Mouse (Mus musculus) heart, postnatal 36 days (tissue): ENCODE data around the gene Alox15. TPM values are rescaled to one million over a fixed set of nuclear protein-coding genes. Genes with fewer than 3 reads are reported as not detected.
"Not testable (repeated sequence)": the region's sequence is repeated elsewhere in the genome, so short reads cannot be mapped to it uniquely, and the experiment has no call there.

Source experiments
- DNase-seq, 2 experiments: peaks; one replicate each; pipeline ENCODE4 v3.0.0; 2021 to 2022
- intact Hi-C: fragments of 180-260 bp; cut with DNase I; formaldehyde crosslinking; loops from one replicate; pipeline ENCODE4 v1.15.1; 2025
- total RNA-seq, 2 experiments: library from RNA; stranded (reverse); gene quantifications; 2 replicates each; pipeline ENCODE4 v1.2.3; 2021

Gene Alox15
- 10 to 100 TPM in 1 of 2 experiments, 1 to 10 TPM in 1; 5.4 to 10.2 TPM for total RNA-seq

- DNase-seq, result peak; percentile 3 to 11
- intact Hi-C loops, result no loop called here
Measured at GRCm38 (mm10) chr11:70351868-70352267, at the start of gene Alox15. Alox15 (minus strand) TSS chr11:70352031.

DNA sequence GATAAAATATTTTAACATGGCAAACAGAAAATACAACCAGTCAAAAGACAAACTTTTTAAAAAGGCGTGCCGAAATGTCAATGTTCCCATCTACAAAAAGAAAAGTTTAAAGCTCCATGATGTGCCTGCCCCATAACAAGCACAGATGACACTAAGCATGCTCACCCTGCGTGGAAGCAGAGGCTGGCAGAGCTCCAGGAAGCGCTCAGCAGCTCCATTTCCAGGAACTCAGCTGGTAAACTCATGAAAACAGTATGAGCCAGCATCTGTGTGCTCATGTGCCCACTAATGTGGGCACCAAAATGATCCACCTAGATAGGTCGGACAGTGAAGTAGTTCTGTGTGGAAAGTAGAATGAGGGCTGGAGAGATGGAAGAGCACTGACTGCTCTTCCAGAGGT is 37.6 kb upstream of the Alox15 start:
- intact Hi-C loops, result no loop called here
- DNase-seq, result no peak

GRCm38 (mm10) chr11:70387436-70387835 is 35.6 kb upstream of the Alox15 start:
- no peak for DNase-seq
- intact Hi-C loops, result no loop called here

- DNase-seq, result no peak
- intact Hi-C loops, result no loop called here
Measured at GRCm38 (mm10) chr11:70384136-70384535, 32.3 kb upstream of the Alox15 start.

- intact Hi-C loops, result no loop called here
- no peak for DNase-seq
Measured at GRCm38 (mm10) chr11:70381330-70381729, 29.5 kb upstream of the Alox15 start.

- no peak for DNase-seq
- intact Hi-C loops, result no loop called here
Measured at GRCm38 (mm10) chr11:70380478-70381005, 28.7 kb upstream of the Alox15 start.

- intact Hi-C loops, result no loop called here
- no peak for DNase-seq
Measured at GRCm38 (mm10) chr11:70376054-70376453, 24.2 kb upstream of the Alox15 start.

GRCm38 (mm10) chr11:70374302-70374701 is 22.5 kb upstream of the Alox15 start:
- intact Hi-C loops, result no loop called here

DNA sequence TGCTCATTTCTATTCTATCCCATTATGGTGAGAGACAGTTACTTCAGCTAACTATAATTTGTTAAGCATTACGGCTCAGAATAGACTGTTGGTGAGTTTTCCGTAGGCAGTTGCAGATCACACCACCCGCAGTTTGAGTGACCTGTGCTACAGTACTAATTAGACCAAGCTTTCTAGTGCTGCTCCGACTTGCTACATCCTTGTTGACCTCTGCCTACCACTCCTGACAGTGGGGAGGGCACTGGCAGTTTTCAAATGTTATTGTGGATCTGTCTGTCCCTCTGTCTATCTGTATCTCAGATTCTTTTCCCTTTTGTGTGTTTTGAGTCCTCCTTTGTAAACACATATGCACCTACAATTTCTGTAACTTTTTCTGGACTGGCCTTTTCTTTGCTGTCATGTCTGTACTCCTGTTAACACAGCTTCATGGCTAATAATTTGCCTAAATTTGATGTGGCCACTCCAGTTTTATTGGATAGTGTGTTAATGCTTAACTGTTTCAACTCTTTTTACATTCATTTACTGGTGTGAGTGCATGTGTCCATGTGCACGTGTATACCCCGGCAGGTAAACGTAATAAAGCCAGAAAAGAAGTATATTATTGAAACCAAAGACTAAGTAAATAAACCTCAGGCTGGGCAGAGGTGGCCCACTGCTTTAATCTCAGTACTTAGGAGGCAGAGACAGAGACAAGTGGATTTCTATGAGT is 21.2 kb upstream of the Alox15 start:
- no peak for DNase-seq
- intact Hi-C loops, result no loop called here

More at GRCm38 (mm10) chr11:70374302-70374701, 22.5 kb upstream of the Alox15 start:
- DNase-seq, result no peak

- DNase-seq, result no peak
- intact Hi-C loops, result no loop called here
Measured at GRCm38 (mm10) chr11:70372396-70372795, 20.6 kb upstream of the Alox15 start.

- DNase-seq, intact Hi-C loops: not testable (repeated sequence)
Measured at GRCm38 (mm10) chr11:70368626-70369025, 16.8 kb upstream of the Alox15 start.

DNA sequence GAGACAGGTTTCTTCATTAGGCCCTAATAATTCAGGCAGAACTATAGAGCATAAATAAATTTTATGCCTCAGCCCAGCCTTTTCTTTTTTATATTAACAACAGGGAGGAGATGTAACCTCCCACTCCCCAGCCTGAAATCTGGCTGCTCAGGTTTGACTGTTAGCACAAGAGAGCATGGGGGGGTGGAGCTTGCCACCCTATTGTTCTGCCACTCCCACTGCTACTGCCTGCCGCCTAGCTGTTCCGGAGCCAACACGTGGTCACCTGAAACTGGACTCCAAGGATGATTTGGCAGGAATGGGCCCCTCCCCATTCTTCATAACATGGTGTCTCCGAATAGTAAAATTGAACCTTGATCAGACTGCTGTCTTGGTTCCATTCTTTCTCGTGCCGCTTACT is 15.9 kb upstream of the Alox15 start:
- intact Hi-C loops, DNase-seq: not testable (repeated sequence)

GRCm38 (mm10) chr11:70348630-70349029 is 3.2 kb downstream of the Alox15 start:
- intact Hi-C loops, result no loop called here
- no peak for DNase-seq

- DNase-seq, result no peak
- intact Hi-C loops, result no loop called here
Measured at GRCm38 (mm10) chr11:70347861-70348260, 4.0 kb downstream of the Alox15 start.

- DNase-seq, result no peak
- intact Hi-C loops, result no loop called here
Measured at GRCm38 (mm10) chr11:70345546-70345945, 6.3 kb downstream of the Alox15 start.

DNA sequence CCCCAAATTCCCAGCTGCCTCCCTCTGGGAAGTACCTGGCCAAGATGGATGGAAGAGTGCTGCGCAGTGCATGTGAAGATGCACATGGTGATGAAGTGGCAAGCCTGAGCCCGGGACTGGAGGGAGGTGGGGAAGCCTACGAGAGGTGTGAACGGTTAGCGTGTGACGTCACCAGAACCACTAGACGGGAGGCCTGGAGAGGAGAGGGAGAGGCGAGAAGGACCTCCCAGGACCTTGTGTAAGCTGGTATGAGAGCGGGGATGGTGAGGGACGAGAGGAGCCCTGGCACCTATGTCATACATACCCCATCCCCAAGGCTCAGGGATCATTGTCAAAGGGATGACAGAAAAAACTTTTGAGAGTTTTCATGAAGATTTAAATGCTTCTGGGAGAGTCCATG is 6.8 kb downstream of the Alox15 start:
- intact Hi-C loops, result no loop called here
- DNase-seq, result no peak

DNA sequence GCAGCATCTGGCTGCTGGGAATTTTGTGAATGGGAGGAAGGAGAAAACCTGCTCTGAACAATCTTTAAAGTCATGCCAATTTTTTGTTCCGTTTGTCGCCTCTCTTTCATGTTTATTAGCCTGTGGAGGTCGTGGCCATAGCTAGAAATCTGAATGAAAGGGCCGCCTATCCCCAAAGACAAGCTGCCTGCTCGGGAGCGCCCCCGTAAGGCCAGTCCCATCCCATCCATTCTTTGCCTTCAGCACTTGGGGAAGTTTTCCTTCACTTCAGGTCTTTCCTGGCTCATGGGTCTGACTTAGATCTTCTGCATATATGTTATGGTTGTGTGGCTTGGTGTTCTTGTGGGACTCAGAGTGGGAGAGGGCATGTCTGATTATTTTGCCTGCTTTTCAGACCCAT is 12.3 kb downstream of the Alox15 start:
- DNase-seq, result no peak
- intact Hi-C loops, result no loop called here

- DNase-seq, result peak; percentile 28 to 67
- intact Hi-C loops, result no loop called here
Measured at GRCm38 (mm10) chr11:70334477-70334876, 17.4 kb downstream of the Alox15 start.

- DNase-seq, result no peak
- intact Hi-C loops, result no loop called here
Measured at GRCm38 (mm10) chr11:70324726-70325125, 27.1 kb downstream of the Alox15 start.

DNA sequence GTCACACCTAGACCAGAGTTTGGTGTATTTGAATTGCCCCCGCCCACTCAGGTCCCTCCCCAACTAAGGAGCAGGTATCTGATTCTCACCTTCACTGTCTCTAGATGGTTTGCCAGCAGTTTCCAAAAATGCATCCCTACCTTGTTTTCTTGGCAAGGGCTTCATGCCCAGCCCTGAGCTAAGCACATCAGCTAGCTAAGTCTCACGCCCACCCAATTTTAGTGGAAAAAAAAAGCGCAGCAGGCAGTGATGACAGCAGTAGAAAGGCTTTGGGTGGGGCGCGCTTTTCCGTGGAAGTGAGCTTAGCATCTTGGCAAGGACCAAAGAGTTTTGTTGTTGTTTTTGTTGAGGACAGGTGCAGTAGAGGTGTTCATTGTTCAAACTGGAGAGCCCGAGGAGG is 29.3 kb downstream of the Alox15 start, which contains the start of gene Alox12e:
Gene Alox12e, minus strand, starts transcription at position 101 of the 400 bp plus-strand sequence.
- DNase-seq, result no peak
- intact Hi-C loops, result no loop called here

DNA sequence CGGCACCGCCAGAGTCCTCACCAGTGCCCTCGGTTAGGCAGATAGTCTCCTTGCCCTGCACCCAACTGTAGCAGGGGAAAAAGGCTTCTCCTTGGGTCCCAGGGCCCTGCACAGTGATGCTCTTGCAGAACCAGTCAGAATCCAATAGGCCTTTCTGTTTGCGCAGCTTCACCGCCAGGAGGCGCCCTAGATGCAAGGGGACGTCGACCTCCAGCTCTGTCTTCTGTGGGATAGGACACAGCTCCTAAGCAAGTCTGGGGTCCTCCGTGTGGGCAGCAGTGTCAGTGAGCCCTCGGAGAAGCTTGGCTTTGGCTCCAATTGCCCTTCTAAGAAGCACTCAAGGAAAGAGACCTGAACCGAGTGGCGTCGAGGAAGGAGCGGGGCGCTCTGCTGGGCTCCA is 30.2 kb downstream of the Alox15 start:
- DNase-seq, result peak; percentile 39 to 58

GRCm38 (mm10) chr11:70319614-70320013 is 32.2 kb downstream of the Alox15 start:
- intact Hi-C loops, result no loop called here
- no peak for DNase-seq

More for the DNA sequence above, 30.2 kb downstream of the Alox15 start:
- intact Hi-C loops, result no loop called here
